Mouse (Mus musculus) midbrain, embryonic 13.5 days (tissue): ENCODE measurements around the gene Eef1akmt1. TPM values are rescaled to one million over a fixed set of nuclear protein-coding genes. Genes with fewer than 3 reads are reported as not detected.

Experiments used
- ATAC-seq: fragments of 200-750 bp; cut with Nextera tagmentation; 2 replicates; pipeline ENCODE4 v1.8.0; 2017; ENCODE audit warnings: mild to moderate bottlenecking, moderate TSS enrichment, moderate library complexity
- H3K27ac ChIP-seq: fragments of 300-500 bp; sonication (generic); 2 replicates; pipeline ENCODE4 v1.5.1; 2015; ENCODE audit warnings: inconsistent platforms, mild to moderate bottlenecking, moderate library complexity
- H3K27me3 ChIP-seq: fragments of 300-500 bp; sonication (generic); 2 replicates; pipeline ENCODE4 v1.6.1; 2015; ENCODE audit warnings: mild to moderate bottlenecking, inconsistent platforms
- H3K36me3 ChIP-seq: fragments of 300-500 bp; sonication (generic); 2 replicates; pipeline ENCODE4 v1.6.1; 2015; ENCODE audit warnings: mild to moderate bottlenecking, inconsistent platforms
- H3K4me1 ChIP-seq: fragments of 300-500 bp; sonication (generic); replicated peaks from 2 replicates; pipeline ENCODE4 v1.6.1; 2015; ENCODE audit warnings: inconsistent platforms
- H3K4me2 ChIP-seq: fragments of 300-500 bp; sonication (generic); replicated peaks from 2 replicates; pipeline ENCODE4 v1.6.1; 2015; ENCODE audit warnings: moderate library complexity, mild to moderate bottlenecking, inconsistent platforms
- H3K4me3 ChIP-seq: fragments of 300-500 bp; sonication (generic); replicated peaks from 2 replicates; pipeline ENCODE4 v1.5.1; 2015; ENCODE audit warnings: mild to moderate bottlenecking, inconsistent platforms
- H3K9ac ChIP-seq: fragments of 300-500 bp; sonication (generic); replicated peaks from 2 replicates; pipeline ENCODE4 v1.6.1; 2015; ENCODE audit warnings: mild to moderate bottlenecking, inconsistent platforms
- H3K9me3 ChIP-seq: fragments of 300-500 bp; sonication (generic); 2 replicates; pipeline ENCODE4 v1.6.1; 2016; ENCODE audit warnings: mild to moderate bottlenecking, inconsistent platforms
- WGBS: fragments of 180-500 bp; shearing (Covaris S2); methylation state at CpG from one replicate; pipeline ENCODE4 v1.1.7; 2015; 5-methylcytosine and 5-hydroxymethylcytosine counted together
- polyA plus RNA-seq: library from polyadenylated mRNA; unstranded; fragments of >200 nt; fragmentation: Nextera tagmentation; extraction: Ambion mirVana; gene quantifications from 2 replicates; pipeline ENCODE4 v1.2.1, GENCODE M21; 2015

Gene Eef1akmt1
- polyA plus RNA-seq, 1 experiment from 2014 or later: 88.9 TPM

- Histone ChIP-seq H3K9ac (no peak overlapping the region), H3K4me1 (peaks cover 31% of the 10 kb centered on the region), H3K27me3 (peaks cover 26% of the 10 kb centered on the region), H3K36me3 (no peaks in the 10 kb centered on the region), H3K27ac (no peak overlapping the region), H3K9me3 (no peaks in the 10 kb centered on the region), H3K4me2 (no peak overlapping the region), H3K4me3 (no peak overlapping the region)
- 59% methylated on average over 5 of the region's 5 CpGs for WGBS
- ATAC-seq: no peak
Observed at GRCm38 (mm10) chr14:57529786-57530515, 41.5 kb downstream of the Eef1akmt1 start.

GRCm38 (mm10) chr14:57529086-57529785 is 42.2 kb downstream of the Eef1akmt1 start:
- no peak overlapping the region for H3K4me2 ChIP-seq
- peaks cover 21% of the 10 kb centered on the region for H3K27me3 ChIP-seq
- peaks cover 28% of the 10 kb centered on the region for H3K4me1 ChIP-seq
- H3K9me3 ChIP-seq: no peaks in the 10 kb centered on the region
- no peak overlapping the region for H3K27ac ChIP-seq
- ATAC-seq: no peak
- 49% methylated on average over 10 of the region's 10 CpGs for WGBS
- H3K9ac ChIP-seq: no peak overlapping the region
- H3K36me3 ChIP-seq: no peaks in the 10 kb centered on the region
- no peak overlapping the region for H3K4me3 ChIP-seq

GRCm38 (mm10) chr14:57527598-57527997 is 43.8 kb downstream of the Eef1akmt1 start:
- H3K9ac ChIP-seq: no peak overlapping the region
- no peak for ATAC-seq

GRCm38 (mm10) chr14:57527122-57527521 is 44.3 kb downstream of the Eef1akmt1 start:
- no peak for ATAC-seq
- Histone ChIP-seq H3K4me3 (no peak overlapping the region), H3K9ac (no peak overlapping the region), H3K36me3 (no peaks in the 10 kb centered on the region), H3K4me1 (peaks cover 19% of the 10 kb centered on the region), H3K4me2 (no peak overlapping the region), H3K27me3 (peaks cover 34% of the 10 kb centered on the region), H3K27ac (no peak overlapping the region), H3K9me3 (no peaks in the 10 kb centered on the region)
- WGBS: 48% methylated on average over 7 of the region's 7 CpGs

More at GRCm38 (mm10) chr14:57527598-57527997, 43.8 kb downstream of the Eef1akmt1 start:
- Histone ChIP-seq H3K27me3 (peaks cover 34% of the 10 kb centered on the region), H3K4me2 (no peak overlapping the region), H3K36me3 (no peaks in the 10 kb centered on the region), H3K4me1 (peaks cover 19% of the 10 kb centered on the region), H3K27ac (no peak overlapping the region), H3K9me3 (no peaks in the 10 kb centered on the region), H3K4me3 (no peak overlapping the region)
- 48% methylated on average over 2 of the region's 2 CpGs for WGBS

GRCm38 (mm10) chr14:57526050-57526623 is 45.3 kb downstream of the Eef1akmt1 start:
- WGBS: 53% methylated on average over 10 of the region's 10 CpGs
- H3K27ac ChIP-seq: no peak overlapping the region
- peak; percentile 29; the same call in 1 of the 2 replicates for ATAC-seq

GRCm38 (mm10) chr14:57525388-57526049 is 45.9 kb downstream of the Eef1akmt1 start:
- H3K27me3 ChIP-seq: peaks cover 34% of the 10 kb centered on the region

More at GRCm38 (mm10) chr14:57526050-57526623, 45.3 kb downstream of the Eef1akmt1 start:
- Histone ChIP-seq H3K9me3 (no peaks in the 10 kb centered on the region), H3K9ac (no peak overlapping the region), H3K4me1 (peaks cover 19% of the 10 kb centered on the region), H3K36me3 (no peaks in the 10 kb centered on the region), H3K27me3 (peaks cover 34% of the 10 kb centered on the region), H3K4me3 (peak overlapping the region; percentile 76), H3K4me2 (peak overlapping the region; percentile 81)

GRCm38 (mm10) chr14:57524671-57525387 is 46.6 kb downstream of the Eef1akmt1 start, which contains the start of gene Il17d:
TSS of gene Il17d (plus strand) at chr14:57524777.
- Histone ChIP-seq H3K4me3 (peak within 1 kb of the TSS; percentile 76), H3K27ac (peak within 1 kb of the TSS; percentile 81), H3K36me3 (no peaks in the 10 kb centered on the region), H3K9me3 (no peaks in the 10 kb centered on the region), H3K4me1 (peaks cover 18% of the 10 kb centered on the region), H3K4me2 (peak within 1 kb of the TSS; percentile 81), H3K9ac (peak within 1 kb of the TSS; percentile 81), H3K27me3 (peaks cover 34% of the 10 kb centered on the region)
- under 1% methylated on average over 46 of the region's 104 CpGs for WGBS
- ATAC-seq: peak; percentile 57

More at GRCm38 (mm10) chr14:57525388-57526049, 45.9 kb downstream of the Eef1akmt1 start:
- H3K27ac ChIP-seq: peak overlapping the region; percentile 81
- H3K36me3 ChIP-seq: no peaks in the 10 kb centered on the region
- peak overlapping the region; percentile 81 for H3K9ac ChIP-seq
- peak; percentile 85 for ATAC-seq
- peak overlapping the region; percentile 81 for H3K4me2 ChIP-seq
- H3K4me3 ChIP-seq: peak overlapping the region; percentile 76
- no peaks in the 10 kb centered on the region for H3K9me3 ChIP-seq
- under 1% methylated on average over 51 of the region's 60 CpGs for WGBS
- peaks cover 19% of the 10 kb centered on the region for H3K4me1 ChIP-seq

GRCm38 (mm10) chr14:57523762-57524161 is 47.6 kb downstream of the Eef1akmt1 start:
- WGBS: 84% methylated on average over 9 of the region's 9 CpGs
- no peak overlapping the region for H3K4me2 ChIP-seq

GRCm38 (mm10) chr14:57517001-57517400 is 54.4 kb downstream of the Eef1akmt1 start:
- peaks cover 9% of the 10 kb centered on the region for H3K36me3 ChIP-seq
- H3K4me2 ChIP-seq: no peak overlapping the region
- H3K4me1 ChIP-seq: no peaks in the 10 kb centered on the region
- no peak overlapping the region for H3K27ac ChIP-seq
- H3K27me3 ChIP-seq: no peaks in the 10 kb centered on the region
- no peaks in the 10 kb centered on the region for H3K9me3 ChIP-seq
- WGBS: 92% methylated on average over 7 of the region's 7 CpGs
- ATAC-seq: no peak
- H3K4me3 ChIP-seq: no peak overlapping the region
- H3K9ac ChIP-seq: no peak overlapping the region

More at GRCm38 (mm10) chr14:57523762-57524161, 47.6 kb downstream of the Eef1akmt1 start:
- H3K4me3 ChIP-seq: no peak overlapping the region
- ATAC-seq: no peak
- no peaks in the 10 kb centered on the region for H3K36me3 ChIP-seq
- H3K27ac ChIP-seq: no peak overlapping the region
- H3K9ac ChIP-seq: no peak overlapping the region
- H3K4me1 ChIP-seq: peaks cover 13% of the 10 kb centered on the region; the same call in 1 of the 2 replicates
- peaks cover 34% of the 10 kb centered on the region for H3K27me3 ChIP-seq
- no peaks in the 10 kb centered on the region for H3K9me3 ChIP-seq

GRCm38 (mm10) chr14:57515156-57515762 is 56.2 kb downstream of the Eef1akmt1 start:
- Histone ChIP-seq H3K4me3 (no peak overlapping the region), H3K27me3 (no peaks in the 10 kb centered on the region), H3K9ac (no peak overlapping the region), H3K36me3 (peaks cover 9% of the 10 kb centered on the region), H3K4me2 (no peak overlapping the region), H3K9me3 (no peaks in the 10 kb centered on the region), H3K27ac (no peak overlapping the region), H3K4me1 (no peaks in the 10 kb centered on the region)
- ATAC-seq: no peak
- 87% methylated on average over 6 of the region's 6 CpGs for WGBS

GRCm38 (mm10) chr14:57509554-57509953 is 61.9 kb downstream of the Eef1akmt1 start:
- Histone ChIP-seq H3K9ac (no peak overlapping the region), H3K36me3 (0 out of 2 replicates have a peak, but pooled peaks cover 3% of the 10 kb centered on the region), H3K4me1 (no peaks in the 10 kb centered on the region), H3K27me3 (no peaks in the 10 kb centered on the region), H3K4me2 (no peak overlapping the region), H3K27ac (no peak overlapping the region), H3K9me3 (no peaks in the 10 kb centered on the region), H3K4me3 (no peak overlapping the region)
- 70% methylated on average over 6 of the region's 6 CpGs for WGBS
- peak; percentile 60; the same call in 1 of the 2 replicates for ATAC-seq
